Mouse (Mus musculus) spleen, embryonic (tissue): Measurements from ENCODE around the gene Panx1.

Experiments used
- CTCF ChIA-PET: fragments of 350-600 bp; sonication (Branson Sonifier 250); formaldehyde crosslinking; loops from one replicate; lab custom pipeline; 2022; lab: Charles Lee

The Panx1 gene

DNA sequence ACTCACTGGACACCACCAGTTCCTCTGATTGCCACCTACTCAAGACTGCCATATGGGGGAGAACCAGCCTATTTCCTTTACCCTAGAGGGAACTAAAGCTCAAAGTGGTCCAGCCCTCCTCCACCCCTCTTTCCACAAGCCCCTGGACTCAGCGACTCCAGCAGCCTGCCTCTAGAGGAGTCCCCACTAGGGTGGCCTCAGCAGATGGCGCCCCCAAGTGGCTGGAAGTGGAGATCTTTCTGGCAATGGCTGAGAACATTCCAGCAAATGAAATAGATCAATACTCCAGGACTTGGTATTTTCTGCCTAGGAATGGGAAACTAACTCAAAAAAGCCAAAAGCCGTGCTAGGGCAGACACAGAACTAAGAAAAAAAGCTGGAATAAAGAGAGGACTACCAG lies 17.6 kb downstream of the Panx1 start:
- CTCF ChIA-PET = no interaction called here

DNA sequence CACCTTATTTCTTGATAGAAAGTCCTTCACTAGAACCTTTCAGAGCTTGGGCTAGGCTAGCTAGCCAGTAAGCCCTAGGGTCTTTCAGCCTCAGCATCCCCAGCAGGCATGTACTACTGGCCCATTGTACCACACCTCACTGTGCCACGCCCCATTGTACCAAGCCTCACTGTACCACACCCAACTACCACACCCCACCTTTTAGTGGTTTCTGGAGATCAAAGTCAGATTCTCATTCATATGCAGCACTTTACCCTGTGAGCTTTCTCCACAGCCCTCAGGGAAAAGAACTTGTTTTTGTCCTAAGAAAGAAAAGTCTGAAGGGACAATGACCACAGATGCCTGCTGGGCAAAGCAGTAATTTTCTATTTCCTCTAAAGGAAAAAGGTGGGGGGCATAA lies 22.2 kb downstream of the Panx1 start:
- CTCF ChIA-PET = no interaction called here

GRCm38 (mm10) chr9:15021156-15021555 lies 24.1 kb downstream of the Panx1 start:
- CTCF ChIA-PET = no interaction called here

DNA sequence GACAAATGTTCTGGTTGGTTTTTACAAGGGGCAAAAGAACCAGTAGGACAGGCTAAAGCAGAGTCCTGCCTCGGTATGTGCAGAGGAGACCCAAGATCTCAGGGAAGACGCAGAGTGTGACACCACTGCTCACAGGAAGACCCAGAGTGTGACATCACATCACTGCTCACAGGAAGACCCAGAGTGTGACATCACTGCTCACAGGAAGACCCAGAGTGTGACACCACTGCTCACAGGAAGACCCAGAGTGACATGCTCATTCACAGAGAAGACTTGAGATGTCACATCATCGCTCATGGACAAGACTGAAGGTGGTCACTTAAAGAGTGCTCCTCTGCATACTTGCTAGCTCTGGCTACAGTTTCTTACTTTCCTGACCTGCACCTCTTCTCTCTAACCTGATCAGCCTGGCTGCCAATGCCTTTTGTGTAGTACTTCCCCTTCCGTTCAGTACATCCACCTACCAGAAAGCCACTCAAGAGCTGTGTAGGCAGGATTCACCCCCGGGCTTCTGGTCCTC lies 24.7 kb downstream of the Panx1 start:
- CTCF ChIA-PET = no interaction called here

GRCm38 (mm10) chr9:15018756-15019131 lies 26.5 kb downstream of the Panx1 start:
- CTCF ChIA-PET = no interaction called here

GRCm38 (mm10) chr9:15017791-15018755 lies 27.2 kb downstream of the Panx1 start:
- CTCF ChIA-PET = interaction anchor here (0.7 kb wide), 1 partner anchor 114 kb away, joined by 3 read pairs; no protein-coding TSS in a partner anchor

DNA sequence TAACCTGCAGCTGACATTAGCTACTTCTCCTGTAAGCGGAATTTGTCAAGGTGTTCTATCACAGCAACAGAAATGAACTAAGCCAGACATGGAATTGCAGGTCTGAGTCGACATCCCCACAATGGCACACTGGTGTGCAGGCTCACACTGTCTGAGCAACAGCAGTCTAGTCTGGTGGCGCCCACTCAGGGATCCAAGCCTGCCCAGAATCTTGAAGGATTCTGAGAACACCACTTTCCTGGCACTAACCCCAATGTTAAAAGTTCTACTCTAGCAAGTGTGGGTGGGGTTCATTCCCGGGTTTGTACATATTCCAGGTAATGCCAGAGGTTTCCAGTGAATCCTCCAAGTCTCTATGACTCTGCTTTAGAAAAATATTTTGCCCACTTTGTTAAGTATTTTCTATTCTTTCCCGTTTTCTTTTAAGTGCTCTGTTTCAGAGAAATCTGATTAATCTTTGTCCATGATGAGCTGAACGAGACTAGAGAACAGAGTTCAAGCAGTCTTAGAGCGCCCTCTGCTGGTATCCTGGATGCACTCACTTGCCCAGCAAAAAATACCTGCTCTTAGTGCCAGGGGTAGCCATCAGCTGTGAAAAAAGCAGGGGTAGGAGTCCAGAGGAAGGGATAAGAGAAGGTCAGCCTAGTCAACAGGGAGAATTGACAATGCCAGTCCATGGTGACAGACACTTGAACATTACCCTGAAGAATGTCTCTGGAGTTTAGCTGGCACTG lies 29.9 kb downstream of the Panx1 start:
- CTCF ChIA-PET = interaction anchor here (0.5 to 1.5 kb wide), 3 partner anchors 12 to 263 kb away, joined by 3 to 4 read pairs (median 4); no protein-coding TSS in a partner anchor

GRCm38 (mm10) chr9:15007566-15007965 lies 37.7 kb downstream of the Panx1 start:
- CTCF ChIA-PET = no interaction called here

DNA sequence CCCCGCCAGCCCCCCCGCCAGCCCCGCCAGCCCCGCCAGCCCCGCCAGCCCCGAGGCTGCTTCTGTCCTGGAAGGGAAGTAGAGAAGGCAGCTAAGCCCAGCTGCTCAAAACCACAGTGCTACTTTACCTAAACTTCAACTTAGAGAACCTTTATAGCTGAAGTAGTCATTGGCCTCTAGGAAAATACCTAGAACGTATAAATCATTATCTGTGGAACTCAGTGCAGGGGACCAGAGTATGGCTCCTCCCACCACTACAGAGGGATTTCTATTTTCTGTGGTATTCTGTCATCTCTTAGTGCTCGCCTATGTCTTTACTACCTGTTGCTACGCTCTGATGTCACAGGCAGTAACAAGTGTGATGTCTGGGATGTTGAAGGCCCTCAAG lies 41.0 kb downstream of the Panx1 start:
- CTCF ChIA-PET = no interaction called here

- CTCF ChIA-PET = interaction anchor here (1.4 kb wide), 1 partner anchor 12 kb away, joined by 4 read pairs; no protein-coding TSS in a partner anchor
Measured at GRCm38 (mm10) chr9:15003676-15004297, 41.5 kb downstream of the Panx1 start.

- CTCF ChIA-PET = interaction anchor here (1.4 kb wide), 1 partner anchor 12 kb away, joined by 4 read pairs; no protein-coding TSS in a partner anchor
Measured at GRCm38 (mm10) chr9:15002995-15003613, 42.2 kb downstream of the Panx1 start.

DNA sequence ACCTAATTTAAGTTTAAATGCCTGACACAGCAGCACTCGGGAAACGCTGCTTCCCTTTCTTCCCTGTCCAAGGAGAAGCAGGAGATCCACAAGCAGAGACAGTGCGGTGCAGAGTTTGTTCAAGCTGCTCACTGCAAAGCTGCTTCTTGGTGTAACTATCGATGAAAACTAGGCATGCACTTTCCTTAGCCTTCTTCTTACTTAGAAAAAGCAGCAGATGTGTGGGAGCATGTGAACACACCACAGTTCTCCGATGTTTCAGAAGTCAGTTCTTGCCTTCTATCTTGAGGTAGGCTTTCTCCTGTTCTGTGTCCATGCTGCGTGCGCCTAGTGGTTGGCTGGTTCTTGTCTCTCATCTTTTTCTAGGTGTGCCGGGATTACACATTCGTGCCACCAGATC lies 46.5 kb downstream of the Panx1 start:
- CTCF ChIA-PET = no interaction called here

- CTCF ChIA-PET = no interaction called here
Measured at GRCm38 (mm10) chr9:14997271-14998055, 47.8 kb downstream of the Panx1 start.

DNA sequence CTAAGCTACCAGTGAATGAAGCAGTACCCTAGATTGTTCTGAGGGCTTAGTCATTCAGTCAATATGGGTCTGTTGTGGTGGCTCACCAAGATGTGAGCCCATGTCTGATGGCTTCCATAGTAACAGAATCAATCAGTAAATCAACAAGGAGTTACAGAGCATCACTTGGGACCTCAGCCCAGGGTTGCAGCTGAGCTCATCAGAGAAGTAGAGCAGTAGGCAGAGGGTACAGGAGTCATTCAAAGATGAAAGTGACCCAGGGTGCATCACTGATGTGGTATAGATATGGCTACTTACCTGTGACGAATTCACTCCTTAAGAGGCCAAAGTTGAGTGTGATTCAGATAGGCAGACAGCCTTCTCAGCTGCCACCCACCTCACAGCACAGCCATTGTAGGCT lies 49.8 kb downstream of the Panx1 start:
- CTCF ChIA-PET = no interaction called here

DNA sequence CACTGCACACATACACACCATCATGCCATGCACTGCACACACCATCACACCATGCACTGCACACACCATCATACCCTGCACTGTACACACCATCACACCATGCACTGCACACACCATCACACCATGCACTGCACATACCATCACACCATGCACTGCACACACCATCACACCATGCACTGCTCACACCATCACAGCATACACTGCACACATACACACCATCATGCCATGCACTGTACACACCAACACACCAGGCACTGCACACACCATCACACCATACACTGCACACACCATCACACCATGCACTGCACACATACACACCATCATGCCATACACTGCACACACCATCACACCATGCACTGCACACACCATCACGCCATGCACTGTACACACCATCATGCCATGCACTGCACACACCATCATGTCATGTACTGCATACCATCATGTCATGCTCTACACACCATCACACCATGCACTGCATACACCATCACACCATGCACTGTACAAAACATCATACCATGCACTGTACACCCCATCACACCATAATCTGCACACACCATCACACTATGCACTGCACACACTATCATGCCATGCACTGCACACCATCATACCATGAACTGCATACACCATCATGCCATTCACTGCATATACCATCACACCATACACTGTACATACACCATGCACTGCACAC lies 56.5 kb downstream of the Panx1 start:
- CTCF ChIA-PET = no interaction called here

GRCm38 (mm10) chr9:14983141-14983540 lies 62.1 kb downstream of the Panx1 start:
- CTCF ChIA-PET = no interaction called here

- CTCF ChIA-PET = no interaction called here
Measured at GRCm38 (mm10) chr9:14982683-14983082, 62.6 kb downstream of the Panx1 start.

DNA sequence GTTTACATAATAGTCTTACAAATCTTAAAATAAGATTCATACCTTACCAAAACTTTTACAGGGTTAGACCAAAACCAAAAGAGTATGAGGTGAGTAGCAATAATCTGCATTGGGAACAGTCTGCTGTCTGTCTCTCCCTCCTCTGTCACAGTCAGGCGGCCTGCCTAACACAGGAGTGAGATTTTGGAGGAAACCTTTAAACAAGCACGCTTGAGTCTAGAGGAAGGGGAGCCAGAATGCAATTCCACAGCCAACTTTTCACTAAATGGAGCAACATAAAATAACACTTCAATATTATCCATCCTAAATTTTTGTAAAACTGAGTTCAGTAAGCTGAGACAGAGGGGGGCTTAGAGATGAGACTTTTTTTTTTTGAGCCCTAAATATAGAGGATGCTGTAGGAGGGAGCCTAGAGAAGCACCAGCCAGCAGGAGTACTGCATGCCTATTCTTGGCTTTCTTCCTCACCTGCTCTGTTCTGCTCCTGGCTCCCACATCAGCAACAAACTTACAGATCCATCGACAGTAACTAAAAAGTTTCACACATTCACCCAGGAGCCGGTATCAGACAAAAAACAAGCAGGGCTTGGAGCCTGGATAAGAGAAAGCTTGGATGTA lies 63.6 kb downstream of the Panx1 start:
- CTCF ChIA-PET = no interaction called here
